Mouse (Mus musculus): Measurements from ENCODE around the gene Mrpl48. TPM values are rescaled to one million over a fixed set of nuclear protein-coding genes. Genes with fewer than 3 reads are reported as not detected.

Mrpl48 gene
- total and polyA plus RNA-seq, 3 experiments = 39.5 to 67.3 TPM; not detected in 1

DNA sequence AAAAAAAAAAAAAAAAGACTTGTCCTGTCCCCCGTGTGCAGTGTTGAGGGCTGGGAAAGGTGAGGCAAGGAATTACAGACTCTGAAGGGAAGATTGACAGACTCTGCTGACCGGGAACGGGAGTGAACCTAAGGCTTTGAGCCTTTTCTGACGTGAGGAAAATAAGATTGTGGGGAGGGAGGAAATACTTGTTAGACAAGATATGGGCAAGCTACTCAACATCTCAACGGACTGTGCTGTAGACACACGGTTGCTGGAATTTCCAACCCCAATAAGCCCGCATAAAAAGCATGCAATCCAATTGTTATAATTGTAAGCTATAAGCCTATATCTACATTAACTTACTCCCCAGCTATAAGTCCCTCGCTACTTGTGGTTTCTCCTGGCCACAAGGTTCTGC lies 83.4 kb downstream of the Mrpl48 start:
- peak; percentile 46 to 58; a peak in 3 of 4 replicates for TF ChIP-seq EP300 (IDR thresholded peaks at IDR 0.05; ENCODE audit: low read depth in 1 of 2, low read length in 2 of 2)
- TF ChIP-seq POLR2A (IDR thresholded peaks at IDR 0.05; ENCODE audit: control insufficient read depth in 1 of 2, insufficient read depth in 1 of 2, low read depth in 1 of 2, low read length in 2 of 2, poor library complexity in 1 of 2) = no peak
- no peak for TF ChIP-seq SMC3 (IDR thresholded peaks at IDR 0.05; ENCODE audit: low read depth, low read length)
- no peak for TF ChIP-seq RAD21 (IDR thresholded peaks at IDR 0.05; ENCODE audit: low read depth, low read length)
- TF ChIP-seq ZMIZ1 (IDR thresholded peaks at IDR 0.05; ENCODE audit: low read depth, low read length) = no peak
- no peak for TF ChIP-seq GATA1 (IDR thresholded peaks at IDR 0.05; ENCODE audit: low read depth, low read length)
- no peak for TF ChIP-seq SIN3A (IDR thresholded peaks at IDR 0.05; ENCODE audit: low read length)
- 0 out of 2 replicates have a peak, but pooled peaks have one; percentile 44 for TF ChIP-seq ZNF384 (IDR thresholded peaks at IDR 0.05; ENCODE audit: low read depth, low read length)
- no peaks in the 10 kb centered on the region for H3K79me2 ChIP-seq (ENCODE audit: control insufficient read depth, insufficient read depth, low read length, poor library complexity)
- H3K9me3 ChIP-seq (replicated peaks; ENCODE audit: insufficient read depth, low read length) = no peaks in the 10 kb centered on the region
- peak; percentile 64 for DNase-seq (ENCODE audit: low read depth, low spot score)
- H3K9ac ChIP-seq (ENCODE audit: control insufficient read depth, low read depth, low read length, poor library complexity, severe bottlenecking) = peak overlapping the region; percentile 4
- H3K4me3 ChIP-seq (ENCODE audit: control insufficient read depth in 1 of 2, insufficient read depth in 1 of 2, low read depth in 2 of 2, low read length in 2 of 2) = peak overlapping the region; percentile 18 to 19; a peak in 2 of 4 replicates
- H3K36me3 ChIP-seq (ENCODE audit: control insufficient read depth in 1 of 2, insufficient read depth in 2 of 2, low read length in 2 of 2) = peaks cover 0 to 3% of the 10 kb centered on the region in 2 experiments; a peak in 2 of 4 replicates
- peak overlapping the region; percentile 4; the same call in 1 of the 2 replicates for H3K27ac ChIP-seq (ENCODE audit: control insufficient read depth, low read depth, low read length)
- no peaks in the 10 kb centered on the region for H3K27me3 ChIP-seq (ENCODE audit: control insufficient read depth in 1 of 2, insufficient read depth in 2 of 2, low read length in 2 of 2)
- peaks cover 0 to 9% of the 10 kb centered on the region in 2 experiments; a peak in 2 of 4 replicates for H3K4me1 ChIP-seq (ENCODE audit: control insufficient read depth in 1 of 2, insufficient read depth in 2 of 2, low read length in 2 of 2)

DNA sequence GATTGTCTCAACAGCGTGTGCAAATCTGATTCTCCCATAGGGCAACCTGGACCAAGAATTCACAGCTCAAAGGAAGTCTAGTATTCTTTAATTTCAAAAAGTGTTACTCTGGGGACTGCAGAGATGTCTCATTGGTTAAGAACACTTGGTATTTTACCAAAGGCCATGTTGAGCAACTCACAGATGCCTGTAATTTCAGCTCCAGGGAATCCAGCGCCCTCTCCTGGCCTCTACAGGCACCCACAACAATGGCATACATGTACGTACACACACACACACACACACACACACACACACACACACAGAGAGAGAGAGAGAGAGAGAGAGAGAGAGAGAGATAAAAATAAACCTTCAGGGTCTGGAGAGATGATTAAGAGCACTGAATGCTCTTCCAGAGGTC lies 85.9 kb downstream of the Mrpl48 start:
- Histone ChIP-seq H3K9me3 (replicated peaks; ENCODE audit: insufficient read depth, low read length) (no peaks in the 10 kb centered on the region), H3K27ac (ENCODE audit: control insufficient read depth, low read depth, low read length) (no peak overlapping the region), H3K4me1 (ENCODE audit: control insufficient read depth in 1 of 2, insufficient read depth in 2 of 2, low read length in 2 of 2) (peaks cover 0 to 9% of the 10 kb centered on the region in 2 experiments; a peak in 2 of 4 replicates), H3K27me3 (ENCODE audit: control insufficient read depth in 1 of 2, insufficient read depth in 2 of 2, low read length in 2 of 2) (no peaks in the 10 kb centered on the region), H3K9ac (ENCODE audit: control insufficient read depth, low read depth, low read length, poor library complexity, severe bottlenecking) (no peak overlapping the region), H3K79me2 (ENCODE audit: control insufficient read depth, insufficient read depth, low read length, poor library complexity) (no peaks in the 10 kb centered on the region), H3K36me3 (ENCODE audit: control insufficient read depth in 1 of 2, insufficient read depth in 2 of 2, low read length in 2 of 2) (peaks cover 0 to 3% of the 10 kb centered on the region in 2 experiments; a peak in 2 of 4 replicates), H3K4me3 (ENCODE audit: control insufficient read depth in 1 of 2, insufficient read depth in 1 of 2, low read depth in 2 of 2, low read length in 2 of 2) (no peak overlapping the region)
- DNase-seq (ENCODE audit: low read depth, low spot score) = no peak
- TF ChIP-seq MYC (IDR thresholded peaks at IDR 0.05; ENCODE audit: low read depth, low read length) (no peak), POLR2AphosphoS5 (IDR thresholded peaks at IDR 0.05; ENCODE audit: borderline replicate concordance, low read depth, low read length) (no peak), CTCF (IDR thresholded peaks at IDR 0.05 in 2 of 3, conservative IDR thresholded peaks at IDR 0.05 in 1 of 3; ENCODE audit: control insufficient read depth in 1 of 3, insufficient read depth in 1 of 3, low read depth in 2 of 3, low read length in 3 of 3, poor library complexity in 1 of 3, severe bottlenecking in 1 of 3) (peak in 2 of 3 experiments; percentile 19 to 25; a peak in 3 of 6 replicates), TAL1 (IDR thresholded peaks at IDR 0.05; ENCODE audit: low read length) (no peak), ZKSCAN1 (IDR thresholded peaks at IDR 0.05; ENCODE audit: low read depth, low read length) (no peak)

DNA sequence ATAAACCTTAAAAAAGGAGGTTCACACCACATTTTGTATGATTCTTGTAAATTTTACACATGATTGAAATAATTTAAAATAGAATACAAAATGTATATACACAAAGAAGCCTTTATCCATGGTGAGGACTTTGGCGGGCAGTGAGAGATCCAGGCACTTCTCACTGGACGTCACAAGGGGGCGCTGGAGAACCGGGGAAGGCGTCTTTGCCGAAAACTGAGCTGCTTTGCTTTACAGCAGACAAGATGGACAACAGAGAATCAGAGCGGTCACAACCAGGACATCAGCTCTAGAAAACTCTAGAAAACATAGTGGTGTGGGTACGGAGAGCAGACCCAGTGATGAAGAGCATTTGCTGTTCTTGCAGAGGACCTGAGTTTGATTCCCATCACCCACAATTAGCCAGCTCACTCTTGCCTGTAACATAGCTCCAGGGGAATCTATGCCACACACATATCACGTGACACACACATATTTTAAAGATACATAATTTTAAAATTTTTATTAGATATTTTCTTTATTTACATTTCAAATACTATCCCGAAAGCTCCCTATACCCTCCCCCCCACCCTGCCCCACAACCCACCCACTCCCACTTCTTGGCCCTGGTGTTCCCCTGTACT lies 87.3 kb downstream of the Mrpl48 start:
- Histone ChIP-seq H3K9ac (ENCODE audit: control insufficient read depth, low read depth, low read length, poor library complexity, severe bottlenecking) (no peak overlapping the region), H3K4me3 (ENCODE audit: control insufficient read depth in 1 of 2, insufficient read depth in 1 of 2, low read depth in 2 of 2, low read length in 2 of 2) (peak overlapping the region in 1 of 2 experiments; percentile 38; a peak in 1 of 4 replicates), H3K27ac (ENCODE audit: control insufficient read depth, low read depth, low read length) (no peak overlapping the region), H3K36me3 (ENCODE audit: control insufficient read depth in 1 of 2, insufficient read depth in 2 of 2, low read length in 2 of 2) (peaks cover 0 to 3% of the 10 kb centered on the region in 2 experiments; a peak in 2 of 4 replicates), H3K27me3 (ENCODE audit: control insufficient read depth in 1 of 2, insufficient read depth in 2 of 2, low read length in 2 of 2) (no peaks in the 10 kb centered on the region), H3K79me2 (ENCODE audit: control insufficient read depth, insufficient read depth, low read length, poor library complexity) (no peaks in the 10 kb centered on the region), H3K4me1 (ENCODE audit: control insufficient read depth in 1 of 2, insufficient read depth in 2 of 2, low read length in 2 of 2) (peaks cover 0 to 9% of the 10 kb centered on the region in 2 experiments; a peak in 2 of 4 replicates), H3K9me3 (replicated peaks; ENCODE audit: insufficient read depth, low read length) (no peaks in the 10 kb centered on the region)
- peak; percentile 88 for DNase-seq (ENCODE audit: low read depth, low spot score)
- TF ChIP-seq KAT2A (conservative IDR thresholded peaks at IDR 0.05; ENCODE audit: low read depth, low read length) (no peak), JUND (IDR thresholded peaks at IDR 0.05; ENCODE audit: low read depth, low read length) (no peak), E2F4 (IDR thresholded peaks at IDR 0.05; ENCODE audit: borderline replicate concordance, low read depth, low read length) (no peak), HCFC1 (IDR thresholded peaks at IDR 0.05; ENCODE audit: low read depth, low read length) (no peak), SIN3A (IDR thresholded peaks at IDR 0.05; ENCODE audit: low read length) (no peak), POLR2AphosphoS2 (IDR thresholded peaks at IDR 0.05; ENCODE audit: low read length) (no peak), BHLHE40 (IDR thresholded peaks at IDR 0.05; ENCODE audit: borderline replicate concordance, low read depth, low read length) (no peak), SMC3 (IDR thresholded peaks at IDR 0.05; ENCODE audit: low read depth, low read length) (peak; percentile 92), EP300 (IDR thresholded peaks at IDR 0.05; ENCODE audit: low read depth in 1 of 2, low read length in 2 of 2) (no peak), CTCF (IDR thresholded peaks at IDR 0.05 in 2 of 3, conservative IDR thresholded peaks at IDR 0.05 in 1 of 3; ENCODE audit: control insufficient read depth in 1 of 3, insufficient read depth in 1 of 3, low read depth in 2 of 3, low read length in 3 of 3, poor library complexity in 1 of 3, severe bottlenecking in 1 of 3) (peak; percentile 78 to 97 (median 95)), ZC3H11A (IDR thresholded peaks at IDR 0.05; ENCODE audit: low read depth, low read length) (peak; percentile 93), NELFE (IDR thresholded peaks at IDR 0.05; ENCODE audit: low read depth, low read length) (no peak), MYC (IDR thresholded peaks at IDR 0.05; ENCODE audit: low read depth, low read length) (peak; percentile 32; the same call in 1 of the 2 replicates), USF1 (IDR thresholded peaks at IDR 0.05; ENCODE audit: low read depth, low read length) (peak; percentile 71), CHD1 (IDR thresholded peaks at IDR 0.05; ENCODE audit: low read depth, low read length) (no peak), RAD21 (IDR thresholded peaks at IDR 0.05; ENCODE audit: low read depth, low read length) (peak; percentile 96), ELF1 (IDR thresholded peaks at IDR 0.05; ENCODE audit: low read depth, low read length) (no peak)
